Mouse (Mus musculus): ENCODE data around the gene Ddx19b. TPM values are rescaled to one million over a fixed set of nuclear protein-coding genes. Genes with fewer than 3 reads are reported as not detected.

Gene Ddx19b
- polyA plus RNA-seq, 2 experiments, result 2.4 to 3.0 TPM

- peaks cover 3 to 4% of the 10 kb centered on the region in 2 experiments; a peak in 1 of 4 replicates for H3K4me1 ChIP-seq (replicated peaks; ENCODE audit: control insufficient read depth in 2 of 2, insufficient read depth in 2 of 2, low read length in 1 of 2)
- no peak for DNase-seq (ENCODE audit: low read depth in 3 of 3, low spot score in 3 of 3)
Observed at GRCm38 (mm10) chr8:111067439-111067838, 35.9 kb upstream of the Ddx19b start.

GRCm38 (mm10) chr8:111066308-111066707, 34.8 kb upstream of the Ddx19b start:
- DNase-seq (ENCODE audit: low read depth in 3 of 3, low spot score in 3 of 3), result no peak
- H3K9me3 ChIP-seq (ENCODE audit: control insufficient read depth, low read length), result no peaks in the 10 kb centered on the region
- no peak for ATAC-seq (ENCODE audit: insufficient read depth)
- peaks cover 4% of the 10 kb centered on the region in 2 experiments for H3K4me1 ChIP-seq (replicated peaks; ENCODE audit: control insufficient read depth in 2 of 2, insufficient read depth in 2 of 2, low read length in 1 of 2)
- no peak overlapping the region for H3K4me3 ChIP-seq (ENCODE audit: insufficient read depth in 1 of 2, low read depth in 2 of 2, low read length in 2 of 2)
- no peak for TF ChIP-seq CTCF (IDR thresholded peaks at IDR 0.05; ENCODE audit: low read depth)
- no peak for TF ChIP-seq EP300 (IDR thresholded peaks at IDR 0.05; ENCODE audit: low read depth)
- WGBS (ENCODE audit: insufficient replicate concordance), result 32% methylated on average over 4 of the region's 4 CpGs
- H3K9ac ChIP-seq (replicated peaks), result no peak overlapping the region
- no peaks in the 10 kb centered on the region for H3K36me3 ChIP-seq (replicated peaks; ENCODE audit: control insufficient read depth, insufficient read depth, low read depth)
- no peaks in the 10 kb centered on the region; the same call in 1 of the 2 replicates for H3K27me3 ChIP-seq (ENCODE audit: control insufficient read depth, insufficient read depth, low read length)
- H3K4me2 ChIP-seq (ENCODE audit: low read depth), result no peak overlapping the region
- no peak overlapping the region for H3K27ac ChIP-seq

More at GRCm38 (mm10) chr8:111067439-111067838, 35.9 kb upstream of the Ddx19b start:
- Histone ChIP-seq H3K9ac (replicated peaks) (no peak overlapping the region), H3K27ac (no peak overlapping the region), H3K4me2 (ENCODE audit: low read depth) (no peak overlapping the region), H3K36me3 (replicated peaks; ENCODE audit: control insufficient read depth, insufficient read depth, low read depth) (no peaks in the 10 kb centered on the region), H3K4me3 (ENCODE audit: insufficient read depth in 1 of 2, low read depth in 2 of 2, low read length in 2 of 2) (no peak overlapping the region), H3K27me3 (ENCODE audit: control insufficient read depth, insufficient read depth, low read length) (no peaks in the 10 kb centered on the region; the same call in 1 of the 2 replicates), H3K9me3 (ENCODE audit: control insufficient read depth, low read length) (no peaks in the 10 kb centered on the region)
- WGBS (ENCODE audit: insufficient replicate concordance), result 30% methylated on average over 10 of the region's 10 CpGs
- no peak for ATAC-seq (ENCODE audit: insufficient read depth)
- TF ChIP-seq EP300 (IDR thresholded peaks at IDR 0.05; ENCODE audit: low read depth) (no peak), CTCF (IDR thresholded peaks at IDR 0.05; ENCODE audit: low read depth) (no peak)

- DNase-seq (ENCODE audit: low read depth in 3 of 3, low spot score in 3 of 3) (no peak), ATAC-seq (ENCODE audit: insufficient read depth) (no peak)
- H3K36me3 ChIP-seq (replicated peaks; ENCODE audit: control insufficient read depth, insufficient read depth, low read depth), result no peaks in the 10 kb centered on the region
- H3K27me3 ChIP-seq (ENCODE audit: control insufficient read depth, insufficient read depth, low read length), result no peaks in the 10 kb centered on the region; the same call in 1 of the 2 replicates
- 48% methylated on average over 2 of the region's 2 CpGs for WGBS (ENCODE audit: insufficient replicate concordance)
- H3K4me3 ChIP-seq (ENCODE audit: insufficient read depth in 1 of 2, low read depth in 2 of 2, low read length in 2 of 2), result no peak overlapping the region
- TF ChIP-seq EP300 (IDR thresholded peaks at IDR 0.05; ENCODE audit: low read depth), result no peak
- TF ChIP-seq CTCF (IDR thresholded peaks at IDR 0.05; ENCODE audit: low read depth), result no peak
- peaks cover 14 to 16% of the 10 kb centered on the region in 2 experiments for H3K4me1 ChIP-seq (replicated peaks; ENCODE audit: control insufficient read depth in 2 of 2, insufficient read depth in 2 of 2, low read length in 1 of 2)
- peak overlapping the region; percentile 93 for H3K4me2 ChIP-seq (ENCODE audit: low read depth)
- H3K9me3 ChIP-seq (ENCODE audit: control insufficient read depth, low read length), result no peaks in the 10 kb centered on the region
- no peak overlapping the region for H3K9ac ChIP-seq (replicated peaks)
- no peak overlapping the region for H3K27ac ChIP-seq
Observed at GRCm38 (mm10) chr8:111062893-111063292, 31.3 kb upstream of the Ddx19b start.

- Histone ChIP-seq H3K36me3 (replicated peaks; ENCODE audit: control insufficient read depth, insufficient read depth, low read depth) (peaks cover 4% of the 10 kb centered on the region; the same call in 1 of the 2 replicates), H3K4me3 (ENCODE audit: insufficient read depth in 1 of 2, low read depth in 2 of 2, low read length in 2 of 2) (peak overlapping the region; percentile 72 to 85), H3K9me3 (ENCODE audit: control insufficient read depth, low read length) (no peaks in the 10 kb centered on the region), H3K27ac (no peak overlapping the region), H3K9ac (replicated peaks) (peak overlapping the region; percentile 66), H3K4me1 (replicated peaks; ENCODE audit: control insufficient read depth in 2 of 2, insufficient read depth in 2 of 2, low read length in 1 of 2) (peaks cover 20 to 21% of the 10 kb centered on the region in 2 experiments), H3K27me3 (ENCODE audit: control insufficient read depth, insufficient read depth, low read length) (no peaks in the 10 kb centered on the region; the same call in 1 of the 2 replicates), H3K4me2 (ENCODE audit: low read depth) (peak overlapping the region; percentile 93)
- DNase-seq (ENCODE audit: low read depth in 3 of 3, low spot score in 3 of 3) (peak; percentile 50 to 62 (median 58)), ATAC-seq (ENCODE audit: insufficient read depth) (peak; percentile 89)
- WGBS (ENCODE audit: insufficient replicate concordance), result under 1% methylated on average over 27 of the region's 27 CpGs
- no peak for TF ChIP-seq CTCF (IDR thresholded peaks at IDR 0.05; ENCODE audit: low read depth)
- TF ChIP-seq EP300 (IDR thresholded peaks at IDR 0.05; ENCODE audit: low read depth), result no peak
Observed at GRCm38 (mm10) chr8:111062072-111062757, 30.7 kb upstream of the Ddx19b start.

GRCm38 (mm10) chr8:111061688-111062071, 30.1 kb upstream of the Ddx19b start:
- ATAC-seq (ENCODE audit: insufficient read depth) (no peak), DNase-seq (ENCODE audit: low read depth in 3 of 3, low spot score in 3 of 3) (no peak)
- TF ChIP-seq CTCF (IDR thresholded peaks at IDR 0.05; ENCODE audit: low read depth) (no peak), EP300 (IDR thresholded peaks at IDR 0.05; ENCODE audit: low read depth) (no peak)
- Histone ChIP-seq H3K36me3 (replicated peaks; ENCODE audit: control insufficient read depth, insufficient read depth, low read depth) (peaks cover 4% of the 10 kb centered on the region; the same call in 1 of the 2 replicates), H3K9ac (replicated peaks) (peak overlapping the region; percentile 66), H3K9me3 (ENCODE audit: control insufficient read depth, low read length) (no peaks in the 10 kb centered on the region), H3K27me3 (ENCODE audit: control insufficient read depth, insufficient read depth, low read length) (no peaks in the 10 kb centered on the region; the same call in 1 of the 2 replicates), H3K4me3 (ENCODE audit: insufficient read depth in 1 of 2, low read depth in 2 of 2, low read length in 2 of 2) (peak overlapping the region; percentile 72 to 85), H3K27ac (no peak overlapping the region), H3K4me1 (replicated peaks; ENCODE audit: control insufficient read depth in 2 of 2, insufficient read depth in 2 of 2, low read length in 1 of 2) (peaks cover 22% of the 10 kb centered on the region in 2 experiments), H3K4me2 (ENCODE audit: low read depth) (peak overlapping the region; percentile 93)
- WGBS (ENCODE audit: insufficient replicate concordance), result 1% methylated on average over 14 of the region's 14 CpGs

Data from liver, embryonic 14.5 days (tissue).